Mouse (Mus musculus): ENCODE results near the gene Cym.

The Cym gene

DNA sequence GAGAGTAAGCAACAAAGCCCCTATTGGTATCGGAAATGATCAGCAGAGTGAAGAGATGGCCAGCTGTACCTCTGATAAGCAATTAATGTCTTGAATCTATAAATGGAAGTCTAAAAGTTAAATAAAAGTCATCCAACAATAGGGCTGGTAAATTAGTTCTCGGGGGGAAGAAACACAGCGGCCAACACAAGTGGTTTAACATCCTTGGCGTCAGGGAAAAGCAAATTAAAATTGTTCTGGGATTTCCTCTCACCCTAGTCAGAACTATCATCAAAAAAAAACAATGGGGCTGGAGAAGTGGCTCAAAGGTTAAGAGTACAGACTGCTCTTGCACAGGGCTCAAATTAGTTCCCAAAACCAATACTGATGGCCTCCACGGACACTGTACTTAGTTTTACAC, 4.3 kb upstream of the Cym start:
- DNase-seq (ENCODE audit: extremely low read depth, low read depth, low spot score), result no peak

DNA sequence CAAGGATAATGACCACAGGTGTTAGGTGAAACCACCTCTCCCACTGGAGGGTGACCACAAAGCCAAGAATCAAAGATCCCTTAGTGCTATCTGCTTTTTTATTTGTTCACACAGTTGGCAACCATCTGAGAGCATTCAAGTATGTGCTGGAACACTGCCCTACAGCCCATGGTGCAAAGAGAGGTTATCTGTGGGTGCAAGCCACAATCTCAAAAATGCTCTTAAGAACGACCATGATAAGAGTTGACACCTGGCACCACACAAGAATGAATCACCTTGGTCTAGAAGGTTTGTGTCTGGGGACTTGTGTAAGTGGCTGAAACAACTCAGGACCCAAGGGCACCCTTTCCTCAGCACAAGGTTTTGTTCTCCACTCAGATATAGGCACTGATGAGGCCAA, 1.7 kb upstream of the Cym start:
- no peak for DNase-seq (ENCODE audit: extremely low read depth, low read depth, low spot score)

DNA sequence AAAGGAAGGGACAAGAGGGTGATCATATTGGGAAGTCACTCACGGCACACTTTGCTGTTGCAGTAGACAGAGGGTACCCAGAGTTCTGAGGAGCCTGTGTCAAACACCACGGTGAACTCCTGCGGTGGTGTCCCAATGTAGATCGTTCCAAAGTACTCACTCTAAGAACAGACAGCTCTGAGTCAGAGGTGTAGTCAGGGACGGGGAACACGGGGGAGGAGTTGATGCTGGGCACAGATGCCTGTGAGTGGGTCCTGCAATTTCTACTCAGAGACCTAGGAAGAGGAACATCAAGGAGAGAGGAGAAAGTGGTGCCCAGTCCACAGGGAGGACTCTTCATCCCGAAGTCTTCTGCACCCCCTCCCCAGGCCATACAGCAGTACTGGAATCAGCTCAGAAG, 3.0 kb downstream of the Cym start:
- no peak for DNase-seq (ENCODE audit: extremely low read depth, low read depth, low spot score)

- no peak for DNase-seq (ENCODE audit: extremely low read depth, low read depth, low spot score)
Observed at GRCm38 (mm10) chr3:107217101-107217480, 4.4 kb downstream of the Cym start.

DNA sequence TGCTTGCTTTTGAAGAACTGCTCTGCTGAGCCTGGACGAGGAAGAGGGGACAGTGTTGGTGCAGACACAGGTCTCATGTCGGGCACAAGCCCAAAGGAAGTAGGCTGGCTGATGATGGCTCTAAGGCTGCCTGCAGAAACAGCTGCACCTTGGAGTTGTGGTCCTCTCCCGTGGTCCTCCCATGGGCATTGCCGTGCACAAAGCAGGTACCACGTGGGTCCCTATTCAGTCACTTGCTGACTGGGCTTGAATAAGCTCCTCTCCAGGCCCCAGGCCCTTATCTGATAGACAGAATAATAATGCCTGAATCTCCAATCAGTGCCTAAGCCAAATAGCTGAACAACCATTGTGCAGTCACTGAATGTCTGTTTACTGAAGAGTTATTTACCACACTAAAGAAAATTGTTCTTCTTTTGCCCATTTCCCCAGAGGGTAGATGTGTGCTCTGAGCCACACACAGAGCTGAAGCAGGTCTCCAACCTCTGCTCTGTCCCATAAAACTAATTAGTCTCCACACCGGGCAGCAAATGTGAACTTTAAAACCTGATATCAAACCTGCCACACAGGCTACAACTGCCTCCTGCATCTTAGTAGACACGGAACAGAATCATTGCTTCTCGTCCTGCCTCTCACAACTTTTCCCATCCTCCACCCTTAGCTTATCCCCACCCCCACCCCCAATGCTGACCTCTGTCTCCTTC, 5.0 kb downstream of the Cym start:
- no peak for DNase-seq (ENCODE audit: extremely low read depth, low read depth, low spot score)

DNA sequence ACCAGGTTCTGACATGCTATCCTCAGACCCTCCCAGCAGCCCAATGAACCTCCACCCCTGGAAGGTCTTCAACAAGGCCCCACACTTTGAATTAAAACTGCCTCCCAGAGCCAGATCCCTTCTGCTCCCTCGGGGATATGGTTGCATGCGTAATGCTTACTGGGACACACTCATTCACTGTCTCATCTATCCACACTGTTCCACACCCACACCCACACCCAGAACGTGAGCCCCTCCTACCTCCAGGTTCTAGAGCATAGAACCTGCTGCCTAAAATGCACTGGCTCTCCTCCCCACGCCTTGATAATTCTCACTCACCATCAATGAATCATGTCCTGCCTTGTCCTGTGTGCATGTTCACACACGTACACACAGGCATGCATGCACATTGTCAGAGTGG, 6.9 kb downstream of the Cym start:
- DNase-seq (ENCODE audit: extremely low read depth, low read depth, low spot score), result no peak

DNA sequence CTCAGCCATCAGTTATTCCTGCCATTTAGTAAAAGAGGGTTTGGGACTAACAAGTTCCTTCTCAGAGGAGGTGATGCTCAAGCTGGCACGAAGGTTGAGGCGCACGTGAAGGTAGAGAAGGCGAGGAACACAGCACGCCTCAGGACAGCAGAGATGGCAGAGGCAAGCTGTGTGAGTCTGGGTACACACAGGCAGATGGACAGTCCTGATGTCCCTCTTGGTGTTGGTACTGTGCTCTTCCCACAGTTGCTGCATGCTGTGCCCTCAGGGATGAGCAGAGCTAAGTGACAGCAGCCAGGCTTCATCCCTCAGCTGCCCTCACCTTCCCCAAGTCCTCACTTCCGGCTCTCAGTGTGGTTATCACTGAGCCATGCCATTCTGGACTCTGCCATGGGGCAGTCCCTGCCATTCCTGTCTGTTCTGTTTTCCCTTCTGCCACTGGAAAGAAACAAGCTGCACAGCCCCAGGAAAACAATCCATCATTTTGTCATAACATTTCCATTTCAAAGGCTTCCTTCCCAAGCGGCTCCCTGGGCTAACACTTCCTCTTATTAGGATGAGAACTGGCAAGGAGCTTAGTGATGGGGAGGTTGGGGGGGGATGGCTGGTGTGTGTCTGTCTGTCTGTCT, 13.8 kb downstream of the Cym start:
- no peak for DNase-seq (ENCODE audit: extremely low read depth, low read depth, low spot score)

GRCm38 (mm10) chr3:107206490-107207150, 14.9 kb downstream of the Cym start:
- DNase-seq (ENCODE audit: extremely low read depth, low read depth, low spot score), result no peak

DNA sequence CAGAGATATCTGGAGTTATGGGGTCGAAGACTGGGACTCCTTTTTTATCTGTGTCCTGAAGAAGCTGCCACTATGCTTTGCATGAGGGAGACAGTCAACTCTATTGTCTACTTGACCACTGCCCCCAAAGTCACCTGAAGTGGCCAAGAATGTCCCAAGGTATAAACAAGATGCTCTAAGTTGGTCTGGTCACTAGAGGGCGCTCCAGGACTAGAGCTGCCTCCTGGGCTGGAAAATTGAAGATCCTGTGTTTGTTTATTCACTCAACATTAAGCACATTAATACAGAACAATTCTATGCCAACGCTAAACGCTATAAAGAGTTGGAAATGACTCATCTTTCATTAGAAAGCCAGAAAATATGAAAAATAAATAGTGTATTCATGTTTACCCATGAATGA, 15.5 kb downstream of the Cym start:
- no peak for DNase-seq (ENCODE audit: extremely low read depth, low read depth, low spot score)

- DNase-seq (ENCODE audit: extremely low read depth, low read depth, low spot score), result no peak
Observed at GRCm38 (mm10) chr3:107205170-107205569, 16.4 kb downstream of the Cym start.

- DNase-seq (ENCODE audit: extremely low read depth, low read depth, low spot score), result no peak
Observed at GRCm38 (mm10) chr3:107204413-107204812, 17.1 kb downstream of the Cym start.

- no peak for DNase-seq (ENCODE audit: extremely low read depth, low read depth, low spot score)
Observed at GRCm38 (mm10) chr3:107201310-107202180, 20.0 kb downstream of the Cym start.

GRCm38 (mm10) chr3:107188226-107188899, 33.2 kb downstream of the Cym start:
- DNase-seq (ENCODE audit: extremely low read depth, low read depth, low spot score), result no peak

DNA sequence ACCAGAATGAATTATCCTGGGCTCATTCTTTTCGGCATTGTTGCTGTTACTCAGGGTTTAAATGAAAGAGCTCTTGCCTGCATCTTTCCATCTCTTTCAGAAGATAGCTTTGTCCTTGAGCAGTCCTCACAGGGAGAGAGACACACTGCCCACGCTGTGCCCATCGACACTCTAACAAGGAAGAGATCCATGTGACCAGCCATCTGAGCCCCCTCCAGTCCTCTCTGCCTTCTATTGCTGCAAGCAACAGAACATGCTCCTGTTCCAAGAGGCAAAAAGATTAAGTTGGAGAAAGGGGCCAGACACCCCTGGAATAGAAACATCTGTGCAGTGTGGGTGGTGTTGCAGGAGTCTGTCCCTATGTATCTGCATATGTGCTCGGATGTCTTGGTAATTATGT, 34.5 kb downstream of the Cym start:
- no peak for DNase-seq (ENCODE audit: extremely low read depth, low read depth, low spot score)

GRCm38 (mm10) chr3:107185597-107185996, 35.9 kb downstream of the Cym start:
- DNase-seq (ENCODE audit: extremely low read depth, low read depth, low spot score), result no peak

- DNase-seq (ENCODE audit: extremely low read depth, low read depth, low spot score), result no peak
Observed at GRCm38 (mm10) chr3:107183178-107183577, 38.4 kb downstream of the Cym start.

DNA sequence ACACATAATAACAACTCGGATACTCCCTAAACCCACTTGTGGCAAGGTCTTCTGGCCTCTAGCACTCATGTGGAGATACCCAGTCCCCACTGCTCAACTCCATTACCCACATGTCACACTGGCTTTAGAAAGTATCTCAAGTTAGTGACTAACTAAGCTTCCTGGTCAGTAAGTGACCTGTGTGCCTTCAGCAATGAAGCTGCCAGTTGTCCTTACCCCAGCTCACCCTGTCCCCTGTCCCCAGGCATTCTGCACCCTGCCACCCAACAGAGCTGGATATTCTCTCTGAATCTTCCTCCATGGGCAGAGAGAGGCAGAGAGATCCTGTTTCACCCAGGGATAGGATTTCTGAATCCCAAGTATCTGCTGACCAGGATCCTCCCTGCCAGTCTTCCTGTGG, 38.8 kb downstream of the Cym start, which contains the start of gene Kcna10:
Kcna10 (plus strand) TSS at position 301 of the 400 bp plus-strand sequence.
- no peak for DNase-seq (ENCODE audit: extremely low read depth, low read depth, low spot score)

DNA sequence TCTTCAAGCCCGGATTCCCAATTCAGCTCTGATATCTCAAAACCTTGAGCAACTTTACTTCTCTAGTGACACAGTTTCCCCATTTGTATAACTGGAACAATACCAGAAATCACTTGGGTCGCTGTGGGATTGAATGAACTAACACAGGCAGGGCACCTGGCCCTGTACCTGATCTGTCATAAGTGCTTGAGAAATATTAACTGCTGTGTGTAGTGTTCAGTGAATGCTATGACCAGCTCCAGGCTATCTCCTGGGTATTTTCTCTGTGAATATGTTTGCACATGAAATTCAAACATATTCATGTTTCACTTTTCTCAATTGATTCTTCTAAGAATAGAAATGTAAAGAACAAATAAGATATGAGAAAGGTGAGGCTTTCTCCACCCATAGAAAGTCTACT, 40.7 kb downstream of the Cym start:
- no peak for DNase-seq (ENCODE audit: extremely low read depth, low read depth, low spot score)

GRCm38 (mm10) chr3:107176501-107176900, 45.0 kb downstream of the Cym start:
- DNase-seq (ENCODE audit: extremely low read depth, low read depth, low spot score), result no peak

DNA sequence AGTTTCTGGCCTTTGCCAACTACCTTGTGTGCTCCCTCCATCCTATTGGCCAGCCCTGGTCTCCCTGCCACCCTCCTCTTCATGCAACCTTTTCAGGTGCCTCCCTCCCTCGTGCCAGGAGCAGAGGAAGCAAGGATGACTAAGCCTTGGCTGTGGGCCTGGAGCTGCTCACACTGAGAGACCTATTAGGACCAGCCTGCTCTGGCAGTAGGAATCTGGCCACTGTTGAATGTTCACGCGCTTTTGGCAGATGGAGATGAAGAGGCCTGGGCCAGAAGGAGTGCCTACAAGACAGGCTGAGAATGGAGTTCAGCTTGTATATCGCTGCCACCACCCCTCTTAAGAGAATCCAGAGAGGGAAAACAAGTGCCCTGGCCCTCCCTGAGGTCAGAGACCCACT, 46.0 kb downstream of the Cym start:
- DNase-seq (ENCODE audit: extremely low read depth, low read depth, low spot score), result no peak

DNA sequence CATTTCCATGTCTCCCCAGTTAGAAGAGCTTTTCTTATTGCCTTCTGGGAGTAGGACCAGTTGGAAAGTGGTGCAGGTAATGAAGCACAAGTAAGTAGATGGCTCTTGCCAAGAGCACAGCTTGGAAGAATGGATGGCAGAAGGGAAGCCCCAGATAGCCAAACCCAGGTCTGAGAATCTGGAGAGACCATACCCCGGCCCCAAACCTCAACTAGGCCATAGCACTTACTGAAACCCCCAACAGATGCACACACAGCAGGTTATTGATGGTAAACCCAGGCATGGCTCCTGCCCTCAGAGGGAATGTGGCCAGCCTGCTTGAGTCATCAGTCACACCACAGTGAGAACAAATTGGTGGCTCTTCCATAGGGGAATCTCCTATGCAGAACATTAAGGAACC, 49.0 kb downstream of the Cym start:
- no peak for DNase-seq (ENCODE audit: extremely low read depth, low read depth, low spot score)

Measured in fat pad, adult 2 months (tissue).